ENCODE assay signal across 8 mouse cellular contexts in the genomic region with DNA sequence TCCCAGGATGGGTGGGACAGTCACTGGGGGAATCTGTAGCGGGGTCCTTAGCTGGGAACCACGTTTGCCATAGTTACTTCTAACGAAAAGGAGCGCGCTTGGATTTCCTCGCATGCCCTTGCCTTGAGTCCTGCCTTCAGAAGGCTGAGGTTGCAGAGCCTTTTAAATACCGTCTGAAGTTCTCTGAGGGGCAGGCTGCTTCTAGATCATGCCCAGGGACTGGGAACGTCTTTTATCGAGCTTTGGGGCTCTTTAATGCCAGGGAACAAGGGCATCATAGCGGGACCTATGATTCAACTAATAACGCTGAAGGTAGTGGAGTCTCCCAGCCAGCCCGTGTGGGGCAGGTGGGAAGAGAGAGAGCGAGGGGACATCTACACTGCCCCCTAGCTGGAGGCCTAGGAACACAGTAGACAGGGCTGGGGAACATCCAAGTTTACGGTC.
DNase-seq lines count a peak whose midpoint lies in the region; ATAC-seq lines count a peak whose summit lies in the region.

No protein-coding gene starts in this region.

- intact Hi-C loops in gastrocnemius, postnatal 14 days (cut with DNase I; ENCODE audit: low total_unique reads) = no loop called here

- H3K27me3 ChIP-seq in embryonic facial prominence, embryonic 13.5 days = peaks cover 17% of the 10 kb centered on the region; the same call in 1 of the 2 replicates
- no peaks in the 10 kb centered on the region for H3K27me3 ChIP-seq in hindbrain, embryonic 16.5 days (replicated peaks; ENCODE audit: control insufficient read depth, insufficient read depth, low read length)
- H3K27me3 ChIP-seq in liver, embryonic 12.5 days (replicated peaks) = peaks cover 12% of the 10 kb centered on the region

- H3K4me3 ChIP-seq in embryonic facial prominence, embryonic 13.5 days = peak overlapping the region; percentile 34
- peak overlapping the region; percentile 30 for H3K4me3 ChIP-seq in hindbrain, embryonic 16.5 days (ENCODE audit: low read length)
- H3K4me3 ChIP-seq in liver, embryonic 12.5 days = peak overlapping the region; percentile 10; the same call in 1 of the 2 replicates

- H3K9ac ChIP-seq in embryonic facial prominence, embryonic 13.5 days = peak overlapping the region; percentile 49
- 0 out of 2 replicates have a peak overlapping the region, but pooled peaks have one; percentile 47 for H3K9ac ChIP-seq in hindbrain, embryonic 16.5 days (ENCODE audit: low read depth, low read length)
- no peak overlapping the region for H3K9ac ChIP-seq in liver, embryonic 12.5 days

- WGBS in embryonic facial prominence, embryonic 13.5 days = 2% methylated on average over 14 of the region's 14 CpGs
- WGBS in hindbrain, embryonic 16.5 days = 1% methylated on average over 14 of the region's 14 CpGs
- 7% methylated on average over 14 of the region's 14 CpGs for WGBS in liver, embryonic 12.5 days (ENCODE audit: insufficient replicate concordance)

- no peak for ATAC-seq in embryonic facial prominence, embryonic 13.5 days (ENCODE audit: insufficient number of reproducible peaks, insufficient read depth, low FRiP score, low TSS enrichment, low read depth)
- ATAC-seq in hindbrain, embryonic 16.5 days = peak; percentile 69; the same call in 1 of the 2 replicates
- ATAC-seq in liver, embryonic 12.5 days = no peak
- no peak for ATAC-seq in activated CD4-positive, CD25-positive, alpha-beta regulatory T cell, adult 4 months

- H3K36me3 ChIP-seq in embryonic facial prominence, embryonic 13.5 days = no peaks in the 10 kb centered on the region
- H3K36me3 ChIP-seq in hindbrain, embryonic 16.5 days (ENCODE audit: control insufficient read depth, insufficient read depth, low read length) = no peaks in the 10 kb centered on the region
- no peaks in the 10 kb centered on the region for H3K36me3 ChIP-seq in liver, embryonic 12.5 days

- H3K4me2 ChIP-seq in embryonic facial prominence, embryonic 13.5 days = peak overlapping the region; percentile 60
- H3K4me2 ChIP-seq in hindbrain, embryonic 16.5 days (ENCODE audit: low read length) = peak overlapping the region; percentile 57
- H3K4me2 ChIP-seq in liver, embryonic 12.5 days = peak overlapping the region; percentile 36

- H3K4me1 ChIP-seq in embryonic facial prominence, embryonic 13.5 days = peaks cover 7% of the 10 kb centered on the region; the same call in 1 of the 2 replicates
- H3K4me1 ChIP-seq in hindbrain, embryonic 16.5 days (ENCODE audit: control insufficient read depth, insufficient read depth, low read depth, low read length) = peaks cover 8% of the 10 kb centered on the region
- no peaks in the 10 kb centered on the region for H3K4me1 ChIP-seq in liver, embryonic 12.5 days

- no peaks in the 10 kb centered on the region for H3K9me3 ChIP-seq in embryonic facial prominence, embryonic 13.5 days
- H3K9me3 ChIP-seq in hindbrain, embryonic 16.5 days (ENCODE audit: control insufficient read depth, low read length) = no peaks in the 10 kb centered on the region
- no peaks in the 10 kb centered on the region for H3K9me3 ChIP-seq in liver, embryonic 12.5 days (replicated peaks)

- DNase-seq in ovary, postnatal 14 days (ENCODE audit: low spot score) = peak; percentile 2
- no peak for DNase-seq in ovary, postnatal 36 days (ENCODE audit: low spot score)
- peak; percentile 70 for DNase-seq in retina, postnatal 1 day
- no peak for DNase-seq in gastrocnemius, postnatal 14 days

- H3K27ac ChIP-seq in embryonic facial prominence, embryonic 13.5 days = no peak overlapping the region
- H3K27ac ChIP-seq in hindbrain, embryonic 16.5 days (ENCODE audit: low read depth, low read length) = peak overlapping the region; percentile 17; the same call in 1 of the 2 replicates
- H3K27ac ChIP-seq in liver, embryonic 12.5 days = no peak overlapping the region

Comparison
In these comparisons a context has a peak if more than half of its experiments do, and no peak if none do; other contexts are left out.
1. DNase-seq: peak in ovary, postnatal 14 days (single experiment) and retina, postnatal 1 day (single experiment); none in ovary, postnatal 36 days (single experiment) and gastrocnemius, postnatal 14 days (single experiment).
2. Peak in every context shown above with its lines, with median percentiles within 50 percentile points of each other: H3K4me2 ChIP-seq and H3K4me3 ChIP-seq.